Mouse (Mus musculus): ENCODE data around the gene Bola1. TPM values are rescaled to one million over a fixed set of nuclear protein-coding genes. Genes with fewer than 3 reads are reported as not detected.

Bola1 gene
- total RNA-seq, 1 experiment from 2014 or later: 6.9 TPM

- ATAC-seq (replicated peaks; ENCODE audit: insufficient number of reproducible peaks, low FRiP score, low TSS enrichment, poor library complexity, severe bottlenecking): no peak
Observed at GRCm38 (mm10) chr3:96163040-96163439, 56.5 kb downstream of the Bola1 start.

- no peak for ATAC-seq (replicated peaks; ENCODE audit: insufficient number of reproducible peaks, low FRiP score, low TSS enrichment, poor library complexity, severe bottlenecking)
Observed at GRCm38 (mm10) chr3:96161869-96162840, 57.4 kb downstream of the Bola1 start, which contains the start of gene Mtmr11. Mtmr11 (plus strand) TSS chr3:96162004.

- ATAC-seq (replicated peaks; ENCODE audit: insufficient number of reproducible peaks, low FRiP score, low TSS enrichment, poor library complexity, severe bottlenecking): no peak
Observed at GRCm38 (mm10) chr3:96160803-96161516, 58.5 kb downstream of the Bola1 start.

GRCm38 (mm10) chr3:96160222-96160802 lies 59.2 kb downstream of the Bola1 start:
- ATAC-seq (replicated peaks; ENCODE audit: insufficient number of reproducible peaks, low FRiP score, low TSS enrichment, poor library complexity, severe bottlenecking): 0 out of 2 replicates have a peak, but pooled peaks have one; percentile 15

GRCm38 (mm10) chr3:96159820-96160219 lies 59.7 kb downstream of the Bola1 start:
- ATAC-seq (replicated peaks; ENCODE audit: insufficient number of reproducible peaks, low FRiP score, low TSS enrichment, poor library complexity, severe bottlenecking): no peak

- ATAC-seq (replicated peaks; ENCODE audit: insufficient number of reproducible peaks, low FRiP score, low TSS enrichment, poor library complexity, severe bottlenecking): no peak
Observed at GRCm38 (mm10) chr3:96155501-96155900, 64.0 kb downstream of the Bola1 start.

GRCm38 (mm10) chr3:96152611-96153010 lies 66.9 kb downstream of the Bola1 start:
- no peak for ATAC-seq (replicated peaks; ENCODE audit: insufficient number of reproducible peaks, low FRiP score, low TSS enrichment, poor library complexity, severe bottlenecking)

GRCm38 (mm10) chr3:96151836-96152235 lies 67.7 kb downstream of the Bola1 start:
- no peak for ATAC-seq (replicated peaks; ENCODE audit: insufficient number of reproducible peaks, low FRiP score, low TSS enrichment, poor library complexity, severe bottlenecking)

GRCm38 (mm10) chr3:96147950-96148349 lies 71.6 kb downstream of the Bola1 start:
- peak; percentile 86 for ATAC-seq (replicated peaks; ENCODE audit: insufficient number of reproducible peaks, low FRiP score, low TSS enrichment, poor library complexity, severe bottlenecking)

Other genes with a start within 250 kb of the Bola1 start
- 73.1 to 144 TPM (median 131 TPM) in 3 replicates for gene Plekho1, start 223.7 kb downstream of the Bola1 start, total RNA-seq (2017)
- gene Vps45, start 161.2 kb downstream of the Bola1 start, total RNA-seq (2017): 18.1 to 75.8 TPM (median 21.4 TPM) in 3 replicates
- 12.5 to 26.2 TPM (median 17.1 TPM) in 3 replicates for gene Otud7b, start 115.2 kb downstream of the Bola1 start, total RNA-seq (2017)
- gene Mtmr11, start 57.7 kb downstream of the Bola1 start, total RNA-seq (2017): 0.43 to 2.4 TPM in 2 of 3 replicates, not detected in the other
- 4.0 to 14.2 TPM (median 7.5 TPM) in 3 replicates for gene Sf3b4, start 47.4 kb downstream of the Bola1 start, total RNA-seq (2017)
- gene Sv2a, start 38.6 kb downstream of the Bola1 start, total RNA-seq (2017): 0.21 to 0.29 TPM in 2 of 3 replicates, not detected in the other
- 11.5 to 28.2 TPM (median 14.2 TPM) in 3 replicates for gene Hist2h2ab, start 156 bp upstream of the Bola1 start, total RNA-seq (2017)
- 169 to 362 TPM (median 289 TPM) in 3 replicates for gene Hist2h2ac, start 1.2 kb upstream of the Bola1 start, total RNA-seq (2017)
- 2.5 to 12.5 TPM (median 3.6 TPM) in 3 replicates for gene Hist2h2be, start 1.4 kb upstream of the Bola1 start, total RNA-seq (2017)
- gene Hist2h3c2, start 19.4 kb upstream of the Bola1 start, total RNA-seq (2017): 1.5 to 1.6 TPM in 2 of 3 replicates, not detected in the other
- gene Hist2h2aa2, start 20.6 kb upstream of the Bola1 start, total RNA-seq (2017): 492 to 498 TPM (median 493 TPM) in 3 replicates
- 960 to 1,517 TPM (median 1,455 TPM) in 3 replicates for gene Hist2h2aa1, start 25.8 kb upstream of the Bola1 start, total RNA-seq (2017)
- gene Hist2h3c1, start 27.0 kb upstream of the Bola1 start, total RNA-seq (2017): not detected in 3 replicates
- 9.6 to 40.3 TPM (median 12.9 TPM) in 3 replicates for gene Hist2h4, start 43.6 kb upstream of the Bola1 start, total RNA-seq (2017)
- gene Hist2h3b, start 48.9 kb upstream of the Bola1 start, total RNA-seq (2017): 4.4 to 34.9 TPM (median 10.9 TPM) in 3 replicates
- gene Hist2h2bb, start 50.0 kb upstream of the Bola1 start, total RNA-seq (2017): 249 to 540 TPM (median 349 TPM) in 3 replicates
- 11.6 to 16.4 TPM (median 12.6 TPM) in 3 replicates for gene Fcgr1, start 74.3 kb upstream of the Bola1 start, total RNA-seq (2017)
- gene BC107364, start 232.6 kb upstream of the Bola1 start, total RNA-seq (2017): not detected in 3 replicates

All from monocyte, adult 5-6 weeks (primary cell).